Mouse (Mus musculus) bone marrow macrophage, adult 2 months (primary cell): ENCODE data around the gene Pkig.

Experiments
- CTCF ChIP-seq: IDR thresholded peaks from 2 replicates; pipeline ENCODE4 v1.5.1; 2012; ENCODE audit warnings: low read depth, mild to moderate bottlenecking, low read length, moderate library complexity
- POLR2A ChIP-seq: IDR thresholded peaks from 2 replicates; pipeline ENCODE4 v1.6.1; 2012; ENCODE audit warnings: mild to moderate bottlenecking, low read depth, low read length, borderline replicate concordance

- TF ChIP-seq CTCF = no peak
- no peak for TF ChIP-seq POLR2A
Observed at GRCm38 (mm10) chr2:163634211-163634610, 24.0 kb upstream of the Pkig start.
